Mouse (Mus musculus): ENCODE data around the gene Gm20388.

Gene Gm20388

GRCm38 (mm10) chr8:119960531-119961104 is 50.0 kb downstream of the Gm20388 start:
- peak; percentile 32 to 52 for DNase-seq (ENCODE audit: low spot score in 2 of 2)

GRCm38 (mm10) chr8:119964859-119965258 is 54.2 kb downstream of the Gm20388 start:
- no peak for DNase-seq (ENCODE audit: low spot score in 2 of 2)

GRCm38 (mm10) chr8:119967435-119967834 is 56.8 kb downstream of the Gm20388 start:
- no peak for DNase-seq (ENCODE audit: low spot score in 2 of 2)

GRCm38 (mm10) chr8:119970169-119970568 is 59.5 kb downstream of the Gm20388 start:
- DNase-seq (ENCODE audit: low spot score in 2 of 2): no peak

GRCm38 (mm10) chr8:119972558-119972957 is 61.9 kb downstream of the Gm20388 start:
- DNase-seq (ENCODE audit: low spot score in 2 of 2): no peak

GRCm38 (mm10) chr8:119978770-119979381 is 68.2 kb downstream of the Gm20388 start:
- DNase-seq (ENCODE audit: low spot score in 2 of 2): no peak

GRCm38 (mm10) chr8:119981253-119981652 is 70.6 kb downstream of the Gm20388 start:
- DNase-seq (ENCODE audit: low spot score in 2 of 2): no peak

GRCm38 (mm10) chr8:119984085-119984484 is 73.4 kb downstream of the Gm20388 start:
- DNase-seq (ENCODE audit: low spot score in 2 of 2): no peak

GRCm38 (mm10) chr8:119986174-119986573 is 75.5 kb downstream of the Gm20388 start:
- no peak for DNase-seq (ENCODE audit: low spot score in 2 of 2)

GRCm38 (mm10) chr8:119988087-119988486 is 77.4 kb downstream of the Gm20388 start:
- DNase-seq (ENCODE audit: low spot score in 2 of 2): no peak

GRCm38 (mm10) chr8:119992249-119992648 is 81.6 kb downstream of the Gm20388 start, which contains the start of gene Crispld2:
Gene Crispld2 (plus strand): TSS chr8:119992438.
- peak; percentile 23 to 46 for DNase-seq (ENCODE audit: low spot score in 2 of 2)

- DNase-seq (ENCODE audit: low spot score in 2 of 2): no peak
Observed at GRCm38 (mm10) chr8:119994114-119994513, 83.5 kb downstream of the Gm20388 start.

- DNase-seq (ENCODE audit: low spot score in 2 of 2): no peak
Observed at GRCm38 (mm10) chr8:119994556-119994955, 83.9 kb downstream of the Gm20388 start.

- no peak for DNase-seq (ENCODE audit: low spot score in 2 of 2)
Observed at GRCm38 (mm10) chr8:119997266-119997665, 86.6 kb downstream of the Gm20388 start.

GRCm38 (mm10) chr8:120000461-120000860 is 89.8 kb downstream of the Gm20388 start:
- no peak for DNase-seq (ENCODE audit: low spot score in 2 of 2)

GRCm38 (mm10) chr8:120001712-120002111 is 91.1 kb downstream of the Gm20388 start:
- DNase-seq (ENCODE audit: low spot score in 2 of 2): no peak

- DNase-seq (ENCODE audit: low spot score in 2 of 2): no peak
Observed at GRCm38 (mm10) chr8:120002348-120002747, 91.7 kb downstream of the Gm20388 start.

- DNase-seq (ENCODE audit: low spot score in 2 of 2): no peak
Observed at GRCm38 (mm10) chr8:120004154-120004702, 93.6 kb downstream of the Gm20388 start.

- no peak for DNase-seq (ENCODE audit: low spot score in 2 of 2)
Observed at GRCm38 (mm10) chr8:120004705-120005381, 94.2 kb downstream of the Gm20388 start.

- DNase-seq (ENCODE audit: low spot score in 2 of 2): no peak
Observed at GRCm38 (mm10) chr8:120006645-120007160, 96.1 kb downstream of the Gm20388 start.

GRCm38 (mm10) chr8:120007178-120007577 is 96.5 kb downstream of the Gm20388 start:
- no peak for DNase-seq (ENCODE audit: low spot score in 2 of 2)

GRCm38 (mm10) chr8:120009284-120009683 is 98.6 kb downstream of the Gm20388 start:
- no peak for DNase-seq (ENCODE audit: low spot score in 2 of 2)
